Mouse (Mus musculus) MEL (cell line): ENCODE data around the gene Arid1a.

ENCODE experiments used
- CHD1 ChIP-seq: IDR thresholded peaks from 2 replicates; pipeline ENCODE4 v1.6.1; 2012; ENCODE audit warnings: low read depth, mild to moderate bottlenecking, inconsistent platforms, low read length, improper control_type of control experiment
- CHD2 ChIP-seq: IDR thresholded peaks from 2 replicates; pipeline ENCODE4 v1.6.1; 2011; ENCODE audit warnings: low read length, improper control_type of control experiment
- CTCF ChIP-seq, 3 experiments: IDR thresholded peaks in 2 of 3; conservative IDR thresholded peaks in 1 of 3; 2 replicates each; pipeline ENCODE4 v1.5.1; 2011 to 2012; ENCODE audit warnings: low read length in 3 of 3, low read depth in 2 of 3, mild to moderate bottlenecking in 2 of 3, improper control_type of control experiment in 1 of 3, inconsistent platforms in 1 of 3, mixed read lengths in 1 of 3, moderate library complexity in 1 of 3; ENCODE audit not compliant: control insufficient read depth in 1 of 3, insufficient read depth in 1 of 3, poor library complexity in 1 of 3, severe bottlenecking in 1 of 3
- E2F4 ChIP-seq: IDR thresholded peaks from 2 replicates; pipeline ENCODE4 v1.6.1; 2011; ENCODE audit warnings: low read depth, low read length, improper control_type of control experiment, borderline replicate concordance
- EP300 ChIP-seq, 2 experiments: IDR thresholded peaks; 2 replicates each; pipeline ENCODE4 v1.6.1; 2011; ENCODE audit warnings: improper control_type of control experiment in 2 of 2, low read length in 2 of 2, low read depth in 1 of 2, mild to moderate bottlenecking in 1 of 2
- HCFC1 ChIP-seq: IDR thresholded peaks from 2 replicates; pipeline ENCODE4 v1.6.1; 2012; ENCODE audit warnings: low read depth, mild to moderate bottlenecking, inconsistent platforms, low read length, improper control_type of control experiment, moderate library complexity
- MAX ChIP-seq: IDR thresholded peaks from 2 replicates; pipeline ENCODE4 v1.6.1; 2011; ENCODE audit warnings: low read length, improper control_type of control experiment
- POLR2A ChIP-seq, 2 experiments: IDR thresholded peaks; 2 replicates each; pipeline ENCODE4 v1.6.1; 2011 to 2012; ENCODE audit warnings: low read length in 2 of 2, mild to moderate bottlenecking in 2 of 2, control low read depth in 1 of 2, improper control_type of control experiment in 1 of 2, low read depth in 1 of 2, moderate library complexity in 1 of 2; ENCODE audit not compliant: control insufficient read depth in 1 of 2, insufficient read depth in 1 of 2, poor library complexity in 1 of 2
- POLR2AphosphoS2 ChIP-seq: IDR thresholded peaks from 2 replicates; pipeline ENCODE4 v1.6.1; 2011; ENCODE audit warnings: low read length, improper control_type of control experiment
- RAD21 ChIP-seq: IDR thresholded peaks from 2 replicates; pipeline ENCODE4 v1.6.1; 2011; ENCODE audit warnings: mild to moderate bottlenecking, low read depth, low read length, improper control_type of control experiment
- USF1 ChIP-seq: IDR thresholded peaks from 2 replicates; pipeline ENCODE4 v1.6.1; 2014; ENCODE audit warnings: low read depth, mild to moderate bottlenecking, inconsistent platforms, low read length, improper control_type of control experiment, moderate library complexity
- USF2 ChIP-seq, 2 experiments: IDR thresholded peaks; 2 replicates each; pipeline ENCODE4 v1.6.1; 2011 to 2012; ENCODE audit warnings: improper control_type of control experiment in 2 of 2, low read length in 2 of 2, borderline replicate concordance in 1 of 2, inconsistent platforms in 1 of 2, low read depth in 1 of 2, mild to moderate bottlenecking in 1 of 2; ENCODE audit not compliant: insufficient read depth in 1 of 2
- ZC3H11A ChIP-seq: IDR thresholded peaks from 2 replicates; pipeline ENCODE4 v1.6.1; 2012; ENCODE audit warnings: low read depth, mild to moderate bottlenecking, inconsistent platforms, low read length, improper control_type of control experiment
- ZKSCAN1 ChIP-seq: IDR thresholded peaks from 2 replicates; pipeline ENCODE4 v1.6.1; 2012; ENCODE audit warnings: low read depth, mild to moderate bottlenecking, inconsistent platforms, low read length, improper control_type of control experiment, moderate library complexity

- no peak for TF ChIP-seq CTCF (IDR thresholded peaks at IDR 0.05 in 2 of 3, conservative IDR thresholded peaks at IDR 0.05 in 1 of 3; ENCODE audit: control insufficient read depth in 1 of 3, insufficient read depth in 1 of 3, low read depth in 2 of 3, low read length in 3 of 3, poor library complexity in 1 of 3, severe bottlenecking in 1 of 3)
- no peak for TF ChIP-seq USF1
- no peak for TF ChIP-seq EP300 (IDR thresholded peaks at IDR 0.05; ENCODE audit: low read depth in 1 of 2, low read length in 2 of 2)
- TF ChIP-seq POLR2A (IDR thresholded peaks at IDR 0.05; ENCODE audit: control insufficient read depth in 1 of 2, insufficient read depth in 1 of 2, low read depth in 1 of 2, low read length in 2 of 2, poor library complexity in 1 of 2) = no peak
- no peak for TF ChIP-seq RAD21
- no peak for TF ChIP-seq ZC3H11A
- TF ChIP-seq E2F4 = no peak
- TF ChIP-seq USF2 (IDR thresholded peaks at IDR 0.05; ENCODE audit: borderline replicate concordance in 1 of 2, insufficient read depth in 1 of 2, low read depth in 1 of 2, low read length in 2 of 2) = no peak
- no peak for TF ChIP-seq ZKSCAN1
- TF ChIP-seq POLR2AphosphoS2 = no peak
- TF ChIP-seq CHD1 = no peak
- no peak for TF ChIP-seq CHD2
- TF ChIP-seq MAX = no peak
- no peak for TF ChIP-seq HCFC1
Observed at GRCm38 (mm10) chr4:133658729-133659128, 97.8 kb downstream of the Arid1a start.
